Mouse (Mus musculus): ENCODE data around the gene Slc9a9.

DNA sequence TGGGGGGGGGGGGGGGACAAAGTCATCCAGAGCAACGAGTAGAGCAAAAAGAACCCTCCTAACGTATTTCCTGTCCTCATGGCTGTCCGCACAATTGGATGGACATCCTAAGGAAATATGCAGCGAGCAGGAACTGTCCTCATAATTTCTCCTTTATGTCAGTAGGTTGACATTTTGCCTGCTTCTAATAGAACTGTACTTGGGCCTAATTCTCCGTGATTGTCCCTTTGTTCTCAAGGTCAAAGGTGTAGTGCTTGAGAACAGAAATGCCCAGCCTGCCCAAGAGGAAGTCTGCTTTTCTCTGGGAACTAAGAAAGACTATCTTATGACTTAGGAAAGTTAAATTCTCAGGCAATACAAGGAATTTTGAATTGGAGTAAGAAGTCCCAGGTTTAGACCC is 514.7 kb downstream of the Slc9a9 start:
- TF ChIP-seq CTCF (IDR thresholded peaks at IDR 0.05; ENCODE audit: low read depth, low read length) (no peak), POLR2A (IDR thresholded peaks at IDR 0.05; ENCODE audit: borderline replicate concordance, low read depth, low read length) (no peak)
